Mouse (Mus musculus): ENCODE measurements at regions not wholly inside any gene's neighbourhood (a gene's known extent, or its start where the extent isn't known, plus 50 kb on each side); places are given as distances from the start of the nearest gene placed in this dataset.

DNA sequence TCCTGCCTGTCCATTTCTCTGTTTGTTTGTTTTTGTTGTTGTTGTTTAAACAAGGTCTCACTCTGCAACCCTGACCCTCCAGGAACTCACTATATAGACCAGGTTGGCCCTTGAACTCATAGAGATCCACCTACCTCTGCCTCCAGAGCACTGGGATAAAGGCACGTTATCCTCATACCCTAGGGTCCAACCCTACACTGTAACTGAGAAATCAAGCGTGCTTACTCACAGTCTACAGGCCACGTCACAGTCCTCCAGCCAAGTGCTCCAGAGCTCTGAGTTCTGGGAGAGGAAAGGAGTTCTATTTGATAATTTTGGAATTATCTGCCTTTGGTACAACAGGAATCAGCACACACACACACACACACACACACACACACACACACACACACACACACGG, 76.6 kb upstream of the Hes1 start:
- Histone ChIP-seq H3K27ac (ENCODE audit: insufficient read depth, low read length) (no peak overlapping the region), H3K4me3 (ENCODE audit: insufficient read depth, low read length) (no peak overlapping the region), H3K4me1 (ENCODE audit: control insufficient read depth, insufficient read depth, low read length) (peaks cover 9% of the 10 kb centered on the region)
- no peak for TF ChIP-seq CTCF (IDR thresholded peaks at IDR 0.05; ENCODE audit: extremely low read depth, insufficient read depth, low read length)
- TF ChIP-seq POLR2A (IDR thresholded peaks at IDR 0.05; ENCODE audit: extremely low read depth, insufficient read depth, low read length), result no peak

DNA sequence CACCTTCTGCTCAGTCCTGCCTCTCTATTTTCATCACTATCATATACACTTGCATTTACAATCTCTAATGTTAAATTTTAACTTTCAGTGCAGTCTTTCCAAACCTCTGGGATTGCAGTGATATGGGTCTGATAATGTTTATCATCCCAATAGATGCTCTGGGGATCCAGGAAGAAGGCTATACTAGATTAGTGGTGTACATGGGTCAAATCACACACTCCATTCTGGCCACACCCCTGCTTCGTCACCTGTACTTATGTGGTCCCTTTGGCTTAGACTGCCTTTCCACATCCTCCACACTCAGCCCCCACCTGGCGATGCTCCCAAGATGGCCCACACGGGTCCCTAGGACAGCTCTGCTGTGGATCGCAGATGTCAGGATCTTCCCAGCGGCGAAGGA, 76.2 kb upstream of the Hes1 start:
- H3K4me3 ChIP-seq (ENCODE audit: insufficient read depth, low read length), result no peak overlapping the region
- peaks cover 9% of the 10 kb centered on the region for H3K4me1 ChIP-seq (ENCODE audit: control insufficient read depth, insufficient read depth, low read length)
- H3K27ac ChIP-seq (ENCODE audit: insufficient read depth, low read length), result no peak overlapping the region
- no peak for TF ChIP-seq POLR2A (IDR thresholded peaks at IDR 0.05; ENCODE audit: extremely low read depth, insufficient read depth, low read length)
- no peak for TF ChIP-seq CTCF (IDR thresholded peaks at IDR 0.05; ENCODE audit: extremely low read depth, insufficient read depth, low read length)

DNA sequence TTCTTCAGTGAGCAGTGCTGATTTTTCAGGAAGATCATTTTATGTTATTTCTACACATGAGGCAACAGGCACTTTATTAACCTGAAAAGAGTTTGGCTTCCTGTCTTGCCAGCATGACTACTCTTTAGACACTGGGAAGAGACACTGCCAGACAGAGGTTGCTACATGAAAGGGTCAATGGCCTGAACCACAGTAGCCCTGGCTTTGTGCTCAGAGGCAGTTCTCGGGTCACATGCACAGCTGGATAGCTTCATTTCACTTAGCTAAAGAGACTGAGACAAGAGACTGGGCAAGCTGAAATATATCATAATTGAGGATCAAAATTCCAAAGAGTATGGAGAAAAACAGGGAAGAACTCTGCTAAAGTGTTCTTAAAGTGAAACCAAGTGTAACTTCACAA, 74.9 kb upstream of the Hes1 start:
- no peak for TF ChIP-seq CTCF (IDR thresholded peaks at IDR 0.05; ENCODE audit: extremely low read depth, insufficient read depth, low read length)
- no peak for TF ChIP-seq POLR2A (IDR thresholded peaks at IDR 0.05; ENCODE audit: extremely low read depth, insufficient read depth, low read length)
- no peak overlapping the region for H3K27ac ChIP-seq (ENCODE audit: insufficient read depth, low read length)
- H3K4me3 ChIP-seq (ENCODE audit: insufficient read depth, low read length), result no peak overlapping the region
- peaks cover 7% of the 10 kb centered on the region for H3K4me1 ChIP-seq (ENCODE audit: control insufficient read depth, insufficient read depth, low read length)

DNA sequence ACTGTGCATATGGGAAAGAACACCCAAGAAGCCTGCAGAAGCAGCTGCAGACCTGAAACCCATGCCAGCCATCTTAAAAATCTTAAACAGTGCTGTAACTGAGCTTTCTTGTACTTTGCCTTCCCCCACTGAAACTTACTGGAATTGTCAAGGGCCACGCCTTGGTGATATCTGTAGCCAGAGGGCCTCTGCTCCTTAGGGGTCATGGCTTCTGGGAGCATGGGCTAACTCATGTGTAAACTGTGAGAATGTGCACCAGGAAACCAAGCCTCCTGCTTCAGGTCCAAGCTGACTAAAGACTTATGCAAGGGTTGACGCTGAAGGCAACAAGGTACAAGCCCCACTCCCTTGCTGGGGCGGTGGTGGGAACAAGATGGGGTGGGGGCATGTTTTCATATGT, 73.8 kb upstream of the Hes1 start:
- no peak for TF ChIP-seq POLR2A (IDR thresholded peaks at IDR 0.05; ENCODE audit: extremely low read depth, insufficient read depth, low read length)
- TF ChIP-seq CTCF (IDR thresholded peaks at IDR 0.05; ENCODE audit: extremely low read depth, insufficient read depth, low read length), result no peak

DNA sequence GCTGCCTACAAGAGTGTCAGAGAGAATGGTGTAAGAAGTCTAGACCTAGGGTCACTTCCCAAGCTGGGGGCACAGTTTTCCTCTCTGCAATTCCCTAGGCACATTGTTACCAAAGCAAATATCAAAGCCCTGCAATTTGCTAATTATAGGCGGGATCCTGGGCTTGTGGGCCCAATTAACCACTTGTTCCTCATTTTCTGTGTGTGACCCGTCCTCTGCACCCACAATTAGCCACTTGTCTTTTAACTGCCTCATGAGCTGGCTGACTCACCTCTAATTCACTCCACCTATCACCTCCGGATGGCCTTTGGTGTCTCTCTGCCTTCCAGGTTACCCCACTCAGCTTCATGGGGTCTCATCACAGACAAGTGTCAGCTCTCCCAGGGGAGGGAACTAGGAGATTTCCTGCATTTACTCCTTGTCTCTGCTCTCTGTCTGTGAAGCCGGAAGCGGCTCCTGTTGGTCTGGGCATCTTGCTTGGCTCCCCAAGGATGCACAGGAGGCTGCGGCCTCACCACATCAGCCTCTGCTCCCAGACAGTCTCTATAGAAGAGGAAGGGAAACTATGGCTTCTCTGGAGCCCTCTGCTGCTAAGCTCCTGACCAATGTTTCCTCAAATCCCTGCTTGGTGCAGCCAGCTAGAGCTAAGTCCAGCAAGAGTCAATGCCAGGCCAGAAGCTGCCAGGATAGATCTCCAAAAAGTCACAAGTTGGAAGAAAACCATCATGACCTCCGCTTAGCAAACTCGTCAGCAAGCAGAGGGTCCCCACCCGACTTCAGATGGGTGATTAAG, 73.2 kb upstream of the Hes1 start:
- no peaks in the 10 kb centered on the region for H3K4me1 ChIP-seq (ENCODE audit: control insufficient read depth, insufficient read depth, low read length)
- no peak for TF ChIP-seq POLR2A (IDR thresholded peaks at IDR 0.05; ENCODE audit: extremely low read depth, insufficient read depth, low read length)
- no peak for TF ChIP-seq CTCF (IDR thresholded peaks at IDR 0.05; ENCODE audit: extremely low read depth, insufficient read depth, low read length)
- H3K27ac ChIP-seq (ENCODE audit: insufficient read depth, low read length), result no peak overlapping the region
- no peak overlapping the region for H3K4me3 ChIP-seq (ENCODE audit: insufficient read depth, low read length)

More for the DNA sequence above, 73.8 kb upstream of the Hes1 start:
- Histone ChIP-seq H3K4me1 (ENCODE audit: control insufficient read depth, insufficient read depth, low read length) (peaks cover 4% of the 10 kb centered on the region; the same call in 1 of the 2 replicates), H3K27ac (ENCODE audit: insufficient read depth, low read length) (no peak overlapping the region), H3K4me3 (ENCODE audit: insufficient read depth, low read length) (no peak overlapping the region)

DNA sequence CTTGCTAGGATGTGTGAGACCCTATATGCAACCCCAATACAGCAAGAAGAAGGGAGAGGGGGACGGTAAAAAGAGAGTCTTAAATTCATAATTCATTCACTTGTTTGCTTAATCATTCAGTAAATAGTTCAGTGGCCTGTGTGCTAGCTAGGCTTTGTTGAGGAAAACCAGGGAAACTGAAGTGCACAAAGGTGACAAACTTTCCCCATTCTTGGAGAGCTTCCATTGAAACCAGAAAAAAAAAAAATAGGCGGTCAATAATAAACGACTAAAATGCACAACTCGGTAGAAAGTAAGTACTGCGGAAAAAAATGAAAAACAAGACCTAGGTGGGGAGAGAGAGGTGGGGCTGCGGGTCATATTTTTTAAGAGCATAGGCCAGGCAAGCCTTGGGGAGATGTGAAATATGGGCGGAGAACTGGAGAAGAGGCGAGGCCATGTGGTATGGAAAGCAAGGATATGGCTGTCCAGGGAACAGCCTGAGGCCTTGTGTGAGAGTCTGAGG, 72.3 kb upstream of the Hes1 start:
- no peak overlapping the region for H3K4me3 ChIP-seq (ENCODE audit: insufficient read depth, low read length)
- TF ChIP-seq CTCF (IDR thresholded peaks at IDR 0.05; ENCODE audit: extremely low read depth, insufficient read depth, low read length) (no peak), POLR2A (IDR thresholded peaks at IDR 0.05; ENCODE audit: extremely low read depth, insufficient read depth, low read length) (no peak)
- H3K27ac ChIP-seq (ENCODE audit: insufficient read depth, low read length), result no peak overlapping the region
- no peaks in the 10 kb centered on the region for H3K4me1 ChIP-seq (ENCODE audit: control insufficient read depth, insufficient read depth, low read length)

DNA sequence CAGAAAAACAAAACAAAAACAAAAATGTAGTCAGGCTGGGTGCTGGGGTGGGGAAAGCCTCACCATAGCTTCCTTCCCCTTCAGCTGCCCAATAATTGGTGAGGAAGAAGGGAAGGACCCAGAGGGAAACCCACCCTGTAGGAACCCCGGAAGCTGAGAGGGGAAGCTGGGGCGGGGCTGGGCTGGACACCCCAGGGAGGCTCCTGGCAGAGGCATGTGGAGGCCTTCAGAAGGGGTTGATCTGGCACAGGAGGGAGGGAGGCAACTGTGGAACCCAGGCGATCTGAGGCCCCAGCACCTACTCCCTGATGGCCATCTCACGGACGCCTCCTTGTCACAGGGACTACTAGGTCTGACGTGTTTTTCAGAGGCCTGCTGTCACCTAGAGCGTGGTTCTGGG, 71.1 kb upstream of the Hes1 start:
- TF ChIP-seq CTCF (IDR thresholded peaks at IDR 0.05; ENCODE audit: extremely low read depth, insufficient read depth, low read length) (no peak), POLR2A (IDR thresholded peaks at IDR 0.05; ENCODE audit: extremely low read depth, insufficient read depth, low read length) (no peak)
- H3K4me3 ChIP-seq (ENCODE audit: insufficient read depth, low read length), result no peak overlapping the region
- H3K27ac ChIP-seq (ENCODE audit: insufficient read depth, low read length), result no peak overlapping the region
- no peaks in the 10 kb centered on the region for H3K4me1 ChIP-seq (ENCODE audit: control insufficient read depth, insufficient read depth, low read length)

DNA sequence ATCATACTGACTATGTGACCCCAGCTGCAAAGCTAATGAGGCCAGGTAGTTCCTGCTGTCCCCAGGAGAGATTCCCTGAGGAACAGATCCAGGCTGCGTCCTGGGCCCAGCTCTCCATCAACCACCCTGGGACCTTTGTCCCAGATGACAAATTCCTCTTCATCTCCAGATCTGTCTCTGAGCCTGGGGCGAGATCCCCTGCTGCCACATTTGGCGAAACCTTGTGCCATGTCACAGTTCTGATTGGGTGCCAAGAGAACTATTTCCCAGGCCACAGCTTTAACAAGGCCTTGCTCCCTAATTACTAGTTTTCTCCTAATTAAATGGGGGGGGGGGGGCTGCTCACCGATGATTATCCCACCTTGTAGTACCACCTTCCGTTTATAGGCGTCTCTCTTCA, 70.6 kb upstream of the Hes1 start:
- H3K27ac ChIP-seq (ENCODE audit: insufficient read depth, low read length), result no peak overlapping the region
- no peak overlapping the region for H3K4me3 ChIP-seq (ENCODE audit: insufficient read depth, low read length)
- TF ChIP-seq CTCF (IDR thresholded peaks at IDR 0.05; ENCODE audit: extremely low read depth, insufficient read depth, low read length) (no peak), POLR2A (IDR thresholded peaks at IDR 0.05; ENCODE audit: extremely low read depth, insufficient read depth, low read length) (no peak)
- H3K4me1 ChIP-seq (ENCODE audit: control insufficient read depth, insufficient read depth, low read length), result no peaks in the 10 kb centered on the region

DNA sequence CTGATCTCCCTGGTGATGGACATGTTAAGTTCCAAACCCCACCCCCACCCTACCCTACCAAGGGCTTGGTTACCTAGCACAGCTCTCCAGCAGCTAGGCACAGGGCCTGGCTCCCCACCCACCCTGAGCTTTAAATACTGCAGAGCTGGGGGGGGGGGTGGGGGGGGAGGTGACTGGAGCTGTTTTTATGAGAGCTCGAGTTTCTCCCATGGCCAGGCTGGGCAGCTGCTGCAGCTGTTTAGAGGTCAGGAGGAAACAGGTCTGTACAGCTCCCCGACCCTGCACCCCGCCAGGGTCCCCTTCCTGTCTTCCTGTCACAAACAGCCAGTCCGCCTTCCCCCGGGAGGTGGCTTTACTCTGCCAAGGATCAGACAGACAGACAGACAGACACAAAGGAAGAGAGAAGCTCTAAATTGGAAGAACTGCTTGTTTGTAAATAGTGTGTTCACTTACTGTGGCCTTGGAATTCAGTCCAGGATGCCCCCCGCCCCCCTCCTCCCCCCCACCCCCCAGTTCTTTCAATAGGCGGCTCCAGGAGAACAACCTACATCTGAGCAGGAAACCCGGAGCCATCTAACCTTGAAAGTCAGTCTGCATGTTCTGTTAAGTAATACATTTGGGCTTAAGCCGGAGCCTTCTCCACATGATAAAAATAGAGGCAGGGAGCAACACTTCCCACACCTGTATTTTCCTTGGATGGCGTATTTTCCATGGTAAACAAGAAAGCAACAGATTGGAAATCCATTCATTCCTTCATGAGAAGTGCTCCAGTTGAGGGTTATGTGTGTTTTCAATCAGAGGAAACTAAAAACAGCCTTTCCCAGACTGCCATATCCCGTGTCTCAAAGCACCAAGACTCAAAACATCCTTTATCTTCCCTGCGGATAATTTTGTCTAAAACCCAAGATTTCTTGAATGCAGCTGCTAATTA, 67.8 kb upstream of the Hes1 start:
- Histone ChIP-seq H3K4me3 (ENCODE audit: insufficient read depth, low read length) (no peak overlapping the region), H3K27ac (ENCODE audit: insufficient read depth, low read length) (no peak overlapping the region), H3K4me1 (ENCODE audit: control insufficient read depth, insufficient read depth, low read length) (no peaks in the 10 kb centered on the region)
- TF ChIP-seq CTCF (IDR thresholded peaks at IDR 0.05; ENCODE audit: extremely low read depth, insufficient read depth, low read length) (no peak), POLR2A (IDR thresholded peaks at IDR 0.05; ENCODE audit: extremely low read depth, insufficient read depth, low read length) (no peak)

Measured in cortical plate, adult 2 months (tissue).